Mouse (Mus musculus) forebrain, embryonic 10.5 days (tissue): Measurements from ENCODE around the gene Ttyh1. TPM values are rescaled to one million over a fixed set of nuclear protein-coding genes. Genes with fewer than 3 reads are reported as not detected.

ENCODE experiments used
- DNase-seq: peaks from one replicate; pipeline ENCODE4 v3.0.0-alpha.2; 2017; ENCODE audit warnings: low spot score; ENCODE audit errors: extremely low spot score
- H3K27ac ChIP-seq: fragments of 300-500 bp; sonication (generic); 2 replicates; pipeline ENCODE4 v1.5.1; 2016; ENCODE audit warnings: mild to moderate bottlenecking
- H3K27me3 ChIP-seq: fragments of 300-500 bp; sonication (generic); 2 replicates; pipeline ENCODE4 v1.6.1; 2016; ENCODE audit warnings: mild to moderate bottlenecking; ENCODE audit not compliant: poor library complexity, severe bottlenecking
- H3K36me3 ChIP-seq: fragments of 300-500 bp; sonication (generic); replicated peaks from 2 replicates; pipeline ENCODE4 v1.6.1; 2016; ENCODE audit warnings: mild to moderate bottlenecking, moderate library complexity
- H3K4me1 ChIP-seq: fragments of 300-500 bp; sonication (generic); 2 replicates; pipeline ENCODE4 v1.6.1; 2016
- H3K4me3 ChIP-seq: fragments of 300-500 bp; sonication (generic); 2 replicates; pipeline ENCODE4 v1.5.1; 2016; ENCODE audit warnings: mild to moderate bottlenecking, moderate library complexity
- H3K9me3 ChIP-seq: fragments of 300-500 bp; sonication (generic); 2 replicates; pipeline ENCODE4 v1.6.1; 2016; ENCODE audit warnings: mild to moderate bottlenecking, moderate library complexity
- WGBS: fragments of 180-500 bp; shearing (Covaris S2); methylation state at CpG from one replicate; pipeline ENCODE4 v1.1.7; 2016; 5-methylcytosine and 5-hydroxymethylcytosine counted together
- polyA plus RNA-seq: library from polyadenylated mRNA; unstranded; fragments of >200 nt; fragmentation: Nextera tagmentation; extraction: Ambion mirVana; gene quantifications from 2 replicates; pipeline ENCODE4 v1.2.1, GENCODE M21; 2016

Gene Ttyh1
- polyA plus RNA-seq, 1 experiment from 2014 or later = 33.0 TPM

GRCm38 (mm10) chr7:4098301-4098700, 20.9 kb upstream of the Ttyh1 start:
- no peak overlapping the region for H3K4me3 ChIP-seq
- H3K27me3 ChIP-seq = no peaks in the 10 kb centered on the region
- WGBS = 86% methylated on average over 2 of the region's 2 CpGs
- no peak overlapping the region for H3K27ac ChIP-seq
- H3K36me3 ChIP-seq = no peaks in the 10 kb centered on the region
- DNase-seq = no peak
- no peaks in the 10 kb centered on the region for H3K9me3 ChIP-seq
- no peaks in the 10 kb centered on the region for H3K4me1 ChIP-seq

GRCm38 (mm10) chr7:4098832-4099231, 20.4 kb upstream of the Ttyh1 start:
- Histone ChIP-seq H3K4me3 (no peak overlapping the region), H3K27ac (no peak overlapping the region), H3K9me3 (no peaks in the 10 kb centered on the region), H3K4me1 (no peaks in the 10 kb centered on the region), H3K27me3 (no peaks in the 10 kb centered on the region), H3K36me3 (no peaks in the 10 kb centered on the region)
- no peak for DNase-seq
- WGBS = 85% methylated on average over 2 of the region's 2 CpGs

GRCm38 (mm10) chr7:4101144-4101543, 18.1 kb upstream of the Ttyh1 start:
- Histone ChIP-seq H3K9me3 (no peaks in the 10 kb centered on the region), H3K27me3 (no peaks in the 10 kb centered on the region), H3K36me3 (no peaks in the 10 kb centered on the region), H3K27ac (no peak overlapping the region), H3K4me3 (no peak overlapping the region), H3K4me1 (no peaks in the 10 kb centered on the region)
- no peak for DNase-seq
- 80% methylated on average over 5 of the region's 5 CpGs for WGBS

- no peaks in the 10 kb centered on the region for H3K4me1 ChIP-seq
- H3K27ac ChIP-seq = no peak overlapping the region
- no peak overlapping the region for H3K4me3 ChIP-seq
- no peaks in the 10 kb centered on the region for H3K27me3 ChIP-seq
- no peaks in the 10 kb centered on the region for H3K36me3 ChIP-seq
- DNase-seq = no peak
- WGBS = 21% methylated on average over 4 of the region's 4 CpGs
- no peaks in the 10 kb centered on the region for H3K9me3 ChIP-seq
Observed at GRCm38 (mm10) chr7:4103411-4103810, 15.8 kb upstream of the Ttyh1 start.

- H3K27ac ChIP-seq = no peak overlapping the region
- no peak overlapping the region for H3K4me3 ChIP-seq
- no peaks in the 10 kb centered on the region for H3K36me3 ChIP-seq
- no peak for DNase-seq
- H3K4me1 ChIP-seq = no peaks in the 10 kb centered on the region
- no peaks in the 10 kb centered on the region for H3K27me3 ChIP-seq
- H3K9me3 ChIP-seq = no peaks in the 10 kb centered on the region
- 61% methylated on average over 3 of the region's 3 CpGs for WGBS
Observed at GRCm38 (mm10) chr7:4111766-4112165, 7.4 kb upstream of the Ttyh1 start.

- H3K9me3 ChIP-seq = no peaks in the 10 kb centered on the region
- H3K4me3 ChIP-seq = no peak overlapping the region
- peaks cover under 1% of the 10 kb centered on the region; the same call in 1 of the 2 replicates for H3K36me3 ChIP-seq
- H3K27me3 ChIP-seq = peaks cover 28% of the 10 kb centered on the region
- no peak for DNase-seq
- 75% methylated on average over 8 of the region's 8 CpGs for WGBS
- peaks cover 36% of the 10 kb centered on the region for H3K4me1 ChIP-seq
- no peak overlapping the region for H3K27ac ChIP-seq
Observed at GRCm38 (mm10) chr7:4117050-4117814, 2.0 kb upstream of the Ttyh1 start.

GRCm38 (mm10) chr7:4119976-4120921, 1.0 kb downstream of the Ttyh1 start:
- WGBS = 18% methylated on average over 19 of the region's 19 CpGs
- no peak for DNase-seq
- peak overlapping the region; percentile 93 for H3K27ac ChIP-seq
- H3K4me1 ChIP-seq = peaks cover 66% of the 10 kb centered on the region
- peak overlapping the region; percentile 81 for H3K4me3 ChIP-seq
- no peaks in the 10 kb centered on the region for H3K9me3 ChIP-seq
- peaks cover 28% of the 10 kb centered on the region for H3K27me3 ChIP-seq
- H3K36me3 ChIP-seq = peaks cover 3% of the 10 kb centered on the region

- Histone ChIP-seq H3K27ac (peak overlapping the region; percentile 93), H3K4me1 (peaks cover 74% of the 10 kb centered on the region), H3K9me3 (no peaks in the 10 kb centered on the region), H3K4me3 (peak overlapping the region; percentile 81), H3K27me3 (peaks cover 28% of the 10 kb centered on the region), H3K36me3 (peaks cover 23% of the 10 kb centered on the region)
- 52% methylated on average over 11 of the region's 11 CpGs for WGBS
- DNase-seq = no peak
Observed at GRCm38 (mm10) chr7:4122076-4122768, 3.0 kb downstream of the Ttyh1 start.

GRCm38 (mm10) chr7:4122783-4123182, 3.6 kb downstream of the Ttyh1 start:
- Histone ChIP-seq H3K36me3 (peaks cover 29% of the 10 kb centered on the region), H3K4me1 (peaks cover 74% of the 10 kb centered on the region), H3K4me3 (peak overlapping the region; percentile 81; the same call in 1 of the 2 replicates), H3K9me3 (no peaks in the 10 kb centered on the region), H3K27ac (peak overlapping the region; percentile 93), H3K27me3 (peaks cover 28% of the 10 kb centered on the region)
- DNase-seq = no peak
- whole genome bisulfite sequencing = 90% methylated on average over 10 of the region's 10 CpGs

- Histone ChIP-seq H3K4me3 (peak overlapping the region; percentile 81), H3K36me3 (peaks cover 38% of the 10 kb centered on the region), H3K27me3 (peaks cover 28% of the 10 kb centered on the region), H3K4me1 (peaks cover 73% of the 10 kb centered on the region), H3K9me3 (no peaks in the 10 kb centered on the region), H3K27ac (peak overlapping the region; percentile 93)
- WGBS = 24% methylated on average over 1 of the region's 1 CpGs
- DNase-seq = peak; percentile 54
Observed at GRCm38 (mm10) chr7:4123732-4124131, 4.5 kb downstream of the Ttyh1 start.

- peak overlapping the region; percentile 93 for H3K27ac ChIP-seq
- peaks cover 44% of the 10 kb centered on the region for H3K36me3 ChIP-seq
- H3K27me3 ChIP-seq = peaks cover 22% of the 10 kb centered on the region
- under 1% methylated on average over 10 of the region's 10 CpGs for WGBS
- no peaks in the 10 kb centered on the region for H3K9me3 ChIP-seq
- DNase-seq = peak; percentile 80
- H3K4me3 ChIP-seq = peak overlapping the region; percentile 81
- peaks cover 67% of the 10 kb centered on the region for H3K4me1 ChIP-seq
Observed at GRCm38 (mm10) chr7:4124315-4124759, 5.1 kb downstream of the Ttyh1 start.

GRCm38 (mm10) chr7:4124856-4125255, 5.6 kb downstream of the Ttyh1 start:
- no peaks in the 10 kb centered on the region for H3K9me3 ChIP-seq
- peaks cover 62% of the 10 kb centered on the region for H3K4me1 ChIP-seq
- no peak for DNase-seq

More at GRCm38 (mm10) chr7:4124856-4125255, 5.6 kb downstream of the Ttyh1 start:
- peaks cover 49% of the 10 kb centered on the region for H3K36me3 ChIP-seq
- WGBS = 6% methylated on average over 5 of the region's 5 CpGs
- H3K4me3 ChIP-seq = peak overlapping the region; percentile 81
- peak overlapping the region; percentile 93 for H3K27ac ChIP-seq
- H3K27me3 ChIP-seq = peaks cover 17% of the 10 kb centered on the region
